Mouse (Mus musculus) stomach, postnatal 0 days (tissue): ENCODE data around the gene Elp4. TPM values are rescaled to one million over a fixed set of nuclear protein-coding genes. Genes with fewer than 3 reads are reported as not detected.

Source experiments
- ATAC-seq: fragments of 200-750 bp; cut with Nextera tagmentation; 2 replicates; pipeline ENCODE4 v1.8.0; 2017; ENCODE audit not compliant: low FRiP score, low TSS enrichment
- DNase-seq: peaks from one replicate; pipeline ENCODE4 v3.0.0-alpha.2; 2016; ENCODE audit warnings: low spot score
- H3K27ac ChIP-seq: fragments of 300-500 bp; sonication (generic); replicated peaks from 2 replicates; pipeline ENCODE4 v1.5.1; 2014; ENCODE audit warnings: mild to moderate bottlenecking, control low read depth
- H3K27me3 ChIP-seq: fragments of 300-500 bp; sonication (generic); 2 replicates; pipeline ENCODE4 v1.6.1; 2014; ENCODE audit warnings: low read length; ENCODE audit not compliant: control insufficient read depth, insufficient read depth
- H3K36me3 ChIP-seq: fragments of 300-500 bp; sonication (generic); 2 replicates; pipeline ENCODE4 v1.6.1; 2014; ENCODE audit warnings: low read length, mixed read lengths; ENCODE audit not compliant: control insufficient read depth, insufficient read depth
- H3K4me1 ChIP-seq: fragments of 300-500 bp; sonication (generic); replicated peaks from 2 replicates; pipeline ENCODE4 v1.6.1; 2014; ENCODE audit warnings: antibody characterized with exemption; ENCODE audit not compliant: control insufficient read depth, insufficient read depth
- H3K4me2 ChIP-seq: fragments of 300-500 bp; sonication (generic); replicated peaks from 2 replicates; pipeline ENCODE4 v1.6.1; 2014; ENCODE audit warnings: low read depth, mild to moderate bottlenecking, control low read depth, moderate library complexity
- H3K4me3 ChIP-seq: fragments of 300-500 bp; sonication (generic); 2 replicates; pipeline ENCODE4 v1.5.1; 2014; ENCODE audit warnings: low read depth, low read length, control low read depth
- H3K9ac ChIP-seq: fragments of 300-500 bp; sonication (generic); 2 replicates; pipeline ENCODE4 v1.6.1; 2014; ENCODE audit warnings: mild to moderate bottlenecking, low read length, control low read depth, mixed read lengths
- H3K9me3 ChIP-seq: fragments of 300-500 bp; sonication (generic); 2 replicates; pipeline ENCODE4 v1.6.1; 2016; ENCODE audit warnings: low read length; ENCODE audit not compliant: control insufficient read depth
- CTCF ChIP-seq: IDR thresholded peaks from 2 replicates; pipeline ENCODE4 v1.5.1; 2016; ENCODE audit warnings: antibody characterized with exemption, low read depth, mild to moderate bottlenecking, moderate library complexity
- EP300 ChIP-seq: optimal IDR thresholded peaks from 2 replicates; pipeline ENCODE3; 2016; ENCODE audit warnings: antibody characterized with exemption
- WGBS: fragments of 180-500 bp; shearing (Covaris S2); extraction: QIAGEN DNeasy Blood & Tissue Kit; methylation state at CpG from one replicate; pipeline ENCODE4 v1.1.7; 2014; 5-methylcytosine and 5-hydroxymethylcytosine counted together
- polyA plus RNA-seq: library from polyadenylated mRNA; unstranded; fragments of >200 nt; fragmentation: Nextera tagmentation; extraction: Ambion mirVana; gene quantifications from 2 replicates; pipeline ENCODE4 v1.2.1, GENCODE M21; 2015

The Elp4 gene
- polyA plus RNA-seq, 1 experiment from 2014 or later: 14.0 TPM

DNA sequence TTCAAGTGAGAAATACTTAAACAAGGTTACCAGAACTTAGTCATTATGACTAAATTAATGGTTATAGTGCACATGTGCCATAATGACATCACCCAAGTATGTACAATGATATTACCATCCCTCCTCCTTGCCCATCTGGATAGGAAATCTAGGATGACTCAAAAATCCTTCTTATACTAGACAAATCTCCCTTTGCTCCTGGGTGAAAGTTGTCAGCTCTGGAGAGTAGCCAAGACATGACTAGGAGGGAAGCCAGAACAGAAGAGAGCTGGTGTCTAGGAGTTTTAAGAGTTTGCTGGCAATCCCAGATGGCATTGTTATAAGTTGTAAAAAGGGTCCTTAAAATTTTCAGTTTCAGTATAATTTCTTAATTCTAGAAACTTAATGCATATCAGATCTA, 106.5 kb downstream of the Elp4 start:
- no peaks in the 10 kb centered on the region for H3K27me3 ChIP-seq
- TF ChIP-seq EP300 (no peak), CTCF (no peak)
- ATAC-seq: no peak
- no peak overlapping the region for H3K4me2 ChIP-seq
- no peak overlapping the region for H3K9ac ChIP-seq
- DNase-seq: no peak
- H3K36me3 ChIP-seq: no peaks in the 10 kb centered on the region
- H3K4me3 ChIP-seq: no peak overlapping the region
- H3K4me1 ChIP-seq: no peaks in the 10 kb centered on the region
- H3K9me3 ChIP-seq: no peaks in the 10 kb centered on the region
- no peak overlapping the region for H3K27ac ChIP-seq

DNA sequence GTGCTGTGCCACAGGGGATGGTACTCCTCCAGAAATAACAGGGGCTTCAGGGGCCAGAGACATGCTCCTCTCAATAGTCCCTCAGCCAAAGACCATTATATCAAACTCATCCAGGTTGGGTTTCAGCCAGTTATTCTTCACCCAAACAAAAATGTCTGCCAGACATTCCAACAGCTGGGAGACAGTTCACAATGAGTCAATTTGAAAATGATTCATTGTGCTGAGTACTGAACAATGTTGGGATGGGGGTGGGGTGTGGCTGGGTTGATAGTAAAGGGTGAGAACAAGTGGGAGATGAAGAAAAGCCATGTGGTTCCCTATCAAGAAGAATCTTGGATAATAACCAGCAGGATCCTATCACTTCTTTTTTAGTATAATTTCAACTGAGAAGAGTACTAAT, 108.3 kb downstream of the Elp4 start:
- no peaks in the 10 kb centered on the region for H3K27me3 ChIP-seq
- no peak overlapping the region for H3K4me2 ChIP-seq
- H3K4me3 ChIP-seq: no peak overlapping the region
- H3K9ac ChIP-seq: no peak overlapping the region
- DNase-seq (no peak), ATAC-seq (no peak)
- no peaks in the 10 kb centered on the region for H3K36me3 ChIP-seq
- no peaks in the 10 kb centered on the region for H3K4me1 ChIP-seq
- H3K9me3 ChIP-seq: no peaks in the 10 kb centered on the region
- TF ChIP-seq EP300 (no peak), CTCF (no peak)
- H3K27ac ChIP-seq: no peak overlapping the region

DNA sequence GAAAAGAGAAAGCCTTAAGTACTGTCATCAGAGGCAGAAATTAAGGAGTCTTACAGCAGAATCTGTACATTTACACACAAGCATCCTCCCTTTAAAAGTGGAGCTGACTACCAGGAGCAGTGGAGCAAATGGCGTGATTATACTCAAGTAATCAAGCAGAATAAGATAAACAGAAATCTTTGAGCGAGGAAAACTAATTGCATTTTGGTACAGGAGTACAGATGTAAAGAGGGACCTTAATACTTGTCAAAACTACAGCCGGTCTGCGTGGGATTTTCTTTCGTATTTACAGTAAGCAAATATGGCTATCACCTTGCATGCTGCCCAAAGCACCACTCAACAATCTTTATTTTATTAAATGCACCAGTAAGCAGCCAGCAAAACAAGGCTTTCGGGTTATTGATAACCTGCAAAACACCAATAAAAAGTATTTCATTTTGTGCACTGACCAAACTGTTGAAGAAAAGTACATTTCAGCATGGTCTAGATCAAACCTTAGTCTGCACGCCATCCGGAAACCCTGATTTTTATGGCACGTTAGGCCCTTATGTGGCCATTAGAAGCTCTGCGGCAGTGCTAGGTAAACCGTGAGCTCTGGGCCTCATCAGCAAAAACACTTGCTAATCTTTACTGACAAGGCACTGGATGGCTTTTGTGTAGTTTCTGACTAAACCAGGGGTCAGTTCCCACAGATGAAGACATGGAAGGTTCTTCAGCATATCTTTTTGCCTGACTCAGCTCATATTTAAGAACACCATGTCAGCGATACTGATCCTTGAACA, 111.8 kb downstream of the Elp4 start:
- Histone ChIP-seq H3K27ac (no peak overlapping the region), H3K9ac (no peak overlapping the region), H3K9me3 (no peaks in the 10 kb centered on the region), H3K4me2 (no peak overlapping the region), H3K4me3 (no peak overlapping the region), H3K27me3 (no peaks in the 10 kb centered on the region), H3K4me1 (no peaks in the 10 kb centered on the region), H3K36me3 (no peaks in the 10 kb centered on the region)
- no peak for ATAC-seq
- 86% methylated on average over 12 of the region's 12 CpGs for WGBS
- DNase-seq: no peak
- TF ChIP-seq CTCF (no peak), EP300 (no peak)

DNA sequence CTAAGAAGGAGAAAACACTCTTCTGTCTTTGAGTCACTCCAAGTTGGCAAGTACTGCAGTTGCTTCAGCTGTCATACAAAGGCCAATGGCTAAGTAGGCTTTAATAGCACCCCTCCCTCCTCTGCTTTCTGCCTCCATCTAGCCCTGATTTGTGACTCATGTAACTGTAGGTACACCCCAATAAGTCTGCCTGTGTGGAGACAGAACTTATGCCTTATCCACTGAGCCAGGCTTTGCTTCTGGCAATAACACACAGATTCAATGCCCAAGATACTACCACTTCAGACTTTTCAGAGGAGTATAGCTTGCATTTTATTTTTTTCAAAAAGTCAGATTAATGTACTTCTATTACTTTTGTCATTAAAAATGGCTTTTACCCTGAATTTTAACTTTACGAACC, 114.4 kb downstream of the Elp4 start:
- H3K4me1 ChIP-seq: no peaks in the 10 kb centered on the region
- DNase-seq (no peak), ATAC-seq (no peak)
- no peak overlapping the region for H3K9ac ChIP-seq
- H3K27me3 ChIP-seq: no peaks in the 10 kb centered on the region
- H3K36me3 ChIP-seq: no peaks in the 10 kb centered on the region
- no peak overlapping the region for H3K27ac ChIP-seq
- TF ChIP-seq EP300 (no peak), CTCF (no peak)
- H3K9me3 ChIP-seq: no peaks in the 10 kb centered on the region
- H3K4me3 ChIP-seq: no peak overlapping the region
- 97% methylated on average over 1 of the region's 1 CpGs for WGBS
- no peak overlapping the region for H3K4me2 ChIP-seq

DNA sequence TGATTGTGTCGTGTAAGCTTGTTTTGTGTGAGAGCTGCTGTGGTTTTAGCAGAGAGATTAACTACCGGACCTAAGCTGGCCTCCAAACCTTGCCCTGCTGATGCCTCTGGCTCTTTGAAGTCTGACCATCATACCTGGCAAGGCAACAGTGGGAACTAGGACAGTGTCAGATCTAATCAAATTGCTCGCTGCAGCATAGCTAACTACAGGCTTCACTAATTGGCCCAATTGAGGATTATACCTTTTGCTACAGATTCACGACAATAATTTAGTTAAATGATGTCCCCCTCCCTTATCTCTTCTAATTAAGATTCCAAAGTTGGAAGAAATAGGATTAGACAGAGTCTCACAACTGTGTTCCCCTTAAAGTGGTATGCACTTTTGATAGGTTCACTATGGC, 116.6 kb downstream of the Elp4 start:
- Histone ChIP-seq H3K9ac (no peak overlapping the region), H3K4me3 (no peak overlapping the region), H3K36me3 (no peaks in the 10 kb centered on the region), H3K4me2 (no peak overlapping the region), H3K9me3 (no peaks in the 10 kb centered on the region), H3K27ac (no peak overlapping the region), H3K4me1 (no peaks in the 10 kb centered on the region), H3K27me3 (no peaks in the 10 kb centered on the region)
- DNase-seq (no peak), ATAC-seq (no peak)
- 80% methylated on average over 4 of the region's 4 CpGs for WGBS
- no peak for TF ChIP-seq CTCF
- no peak for TF ChIP-seq EP300

DNA sequence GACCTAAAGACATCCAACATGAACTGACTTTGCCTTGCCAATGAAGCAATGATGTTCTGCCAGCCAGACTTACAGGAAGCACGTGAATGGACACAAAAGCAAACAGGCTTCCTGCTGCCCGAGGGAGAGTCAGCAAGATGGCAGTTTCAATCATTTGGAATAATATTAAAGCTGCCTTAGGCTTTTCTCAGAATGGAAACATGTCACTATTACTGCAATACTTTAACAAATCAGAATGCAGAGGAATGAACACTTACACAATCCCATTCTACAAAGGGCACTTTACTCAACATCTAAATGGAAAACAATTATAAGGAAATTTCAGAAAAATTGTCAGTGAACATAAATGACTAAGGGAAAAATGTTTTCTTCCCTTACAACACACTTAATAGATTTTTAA, 117.4 kb downstream of the Elp4 start:
- H3K9ac ChIP-seq: no peak overlapping the region
- no peak overlapping the region for H3K4me2 ChIP-seq
- no peaks in the 10 kb centered on the region for H3K36me3 ChIP-seq
- no peaks in the 10 kb centered on the region for H3K4me1 ChIP-seq
- no peak overlapping the region for H3K27ac ChIP-seq
- 51% methylated on average over 2 of the region's 2 CpGs for WGBS
- H3K4me3 ChIP-seq: no peak overlapping the region
- ATAC-seq: no peak
- no peaks in the 10 kb centered on the region for H3K9me3 ChIP-seq
- no peak for DNase-seq
- TF ChIP-seq CTCF: no peak
- no peak for TF ChIP-seq EP300
- H3K27me3 ChIP-seq: no peaks in the 10 kb centered on the region
